Mouse (Mus musculus) R1 (cell line): ENCODE data around the gene Ctsd.

Experiments
- DNase-seq: peaks from one replicate; pipeline ENCODE4 v3.0.0-alpha.2; 2018; ENCODE audit warnings: low read depth, low spot score

Gene Ctsd

DNA sequence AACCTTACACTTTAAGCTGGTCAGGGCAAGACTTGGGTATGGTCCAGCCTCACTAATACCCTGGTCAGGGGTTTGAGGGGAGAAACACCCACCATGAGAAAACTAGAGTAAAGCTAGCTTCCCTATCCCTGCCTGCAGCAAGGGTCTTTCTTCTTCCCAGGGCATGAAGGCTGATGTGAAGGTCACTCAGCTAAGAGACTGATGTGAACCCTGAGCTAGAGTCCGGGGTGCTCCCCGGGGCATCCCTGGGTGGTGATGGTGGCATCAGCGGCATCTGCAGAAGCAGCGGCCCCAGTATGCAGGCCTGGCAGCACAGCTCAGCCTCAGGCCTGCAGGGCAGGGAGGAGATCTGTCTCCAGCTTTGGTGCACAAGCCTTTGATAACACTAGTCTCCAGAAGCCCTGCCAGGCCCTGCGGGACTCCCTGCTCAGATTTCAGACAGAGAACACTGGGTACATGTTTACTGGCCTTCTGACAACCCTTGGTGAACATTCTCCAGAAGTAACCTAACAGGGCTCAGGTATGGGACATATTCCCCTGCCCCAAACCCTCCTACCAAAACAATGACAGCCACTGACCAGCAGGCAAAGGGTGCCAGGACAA is 13.3 kb downstream of the Ctsd start:
- no peak for DNase-seq

DNA sequence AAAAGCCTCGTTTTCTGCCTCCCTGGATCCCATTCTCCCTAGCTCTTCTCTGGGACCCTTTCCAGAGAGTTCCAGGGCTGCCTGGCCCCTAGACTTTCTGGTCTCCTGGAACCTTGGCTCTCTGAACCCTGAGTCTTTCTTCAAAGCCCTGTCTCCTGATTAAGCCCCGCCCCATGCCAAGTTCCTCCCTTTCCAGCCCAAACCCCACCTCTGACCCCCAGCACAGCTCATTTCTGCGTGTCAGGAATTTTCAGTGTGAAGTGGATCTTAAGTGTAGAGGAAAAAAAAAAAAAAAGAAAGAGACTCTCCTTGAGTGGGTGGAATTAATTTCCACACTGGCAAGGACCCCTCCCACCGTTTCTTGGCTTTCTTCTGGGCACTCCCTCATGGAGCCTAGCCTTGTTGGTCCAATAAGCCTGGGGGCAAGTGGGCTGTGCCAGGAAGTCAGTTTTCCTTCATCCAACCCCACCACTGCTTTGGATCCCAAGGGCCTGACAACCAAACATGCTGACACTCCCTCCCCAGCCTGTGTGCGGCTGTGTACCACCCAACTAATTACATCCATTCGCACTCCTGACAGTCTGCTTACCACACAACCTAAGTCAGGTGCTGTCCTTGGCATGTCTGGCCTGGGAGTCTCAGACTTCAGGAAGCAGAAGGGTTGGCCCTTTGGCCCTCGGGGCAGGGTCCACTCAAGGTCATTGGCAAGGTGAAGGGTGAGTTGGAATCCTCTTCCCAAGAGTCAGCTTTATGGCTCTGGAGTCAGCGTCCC is 14.0 kb downstream of the Ctsd start, which contains the start of gene Ifitm10:
Gene Ifitm10 (minus strand): TSS at position 113 of the 772 bp plus-strand sequence.
- peak; percentile 15 for DNase-seq

GRCm38 (mm10) chr7:142373039-142373438 is 14.8 kb downstream of the Ctsd start:
- DNase-seq: no peak

DNA sequence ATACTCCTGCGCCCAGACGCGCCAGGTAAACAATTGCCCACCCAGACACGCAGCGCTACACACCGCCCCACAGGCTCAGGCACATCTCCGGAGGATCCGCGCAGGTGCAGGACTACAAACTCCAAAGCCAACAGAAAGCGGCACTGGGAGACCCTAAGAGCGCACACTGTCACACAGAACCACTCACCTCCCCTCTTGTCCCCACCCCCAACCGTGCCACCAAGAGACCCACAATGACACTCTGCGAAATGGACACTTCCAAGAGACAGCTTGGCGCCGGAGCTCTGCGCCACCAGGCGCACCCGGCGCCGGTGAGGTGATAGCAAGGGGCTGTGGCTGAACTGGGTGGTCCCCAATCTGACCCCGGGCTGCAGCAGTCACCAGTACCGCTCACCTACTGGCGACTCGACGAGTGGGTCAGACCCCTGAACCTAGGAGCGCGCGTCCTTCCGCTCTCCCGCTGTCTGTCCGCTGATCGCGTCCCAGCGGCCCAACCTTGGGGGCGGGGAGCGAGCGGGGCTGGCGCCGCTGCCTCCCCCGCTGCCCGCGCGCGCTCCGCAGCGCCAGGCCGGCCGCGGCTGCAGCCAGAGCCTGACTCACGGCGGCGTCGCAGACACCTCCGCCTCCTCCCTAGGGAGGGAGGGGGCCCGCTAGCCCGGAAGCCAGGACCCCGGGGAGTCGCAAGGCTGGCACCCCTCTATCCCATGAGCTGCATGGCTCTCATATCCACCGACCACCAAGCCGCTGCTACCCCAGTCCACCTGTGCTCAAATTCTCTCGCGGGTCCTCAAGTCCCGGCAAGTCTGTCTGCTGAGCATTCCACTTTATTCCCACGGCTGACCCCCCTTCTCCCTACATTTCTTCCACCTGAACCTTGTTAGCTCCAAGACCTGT is 15.8 kb downstream of the Ctsd start:
- peak; percentile 46 for DNase-seq

DNA sequence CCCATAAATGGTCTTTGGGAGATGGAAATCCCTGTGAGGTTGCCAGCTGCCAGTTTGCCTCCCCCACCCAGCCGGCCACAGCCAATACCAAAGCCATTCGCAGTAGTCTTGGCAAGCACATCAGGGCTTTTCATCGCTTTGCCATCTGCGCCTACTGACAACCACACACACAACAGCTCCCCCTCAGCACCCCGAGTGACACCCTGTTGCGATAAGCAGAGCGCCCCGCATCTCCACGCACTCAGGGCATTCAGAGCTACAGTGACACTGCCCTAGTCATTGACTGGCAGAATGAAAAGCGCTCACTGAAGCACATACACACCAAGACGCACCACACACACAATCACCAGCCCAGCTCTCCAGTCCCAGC is 16.5 kb downstream of the Ctsd start:
- DNase-seq: no peak

GRCm38 (mm10) chr7:142370937-142371336 is 16.9 kb downstream of the Ctsd start:
- no peak for DNase-seq

DNA sequence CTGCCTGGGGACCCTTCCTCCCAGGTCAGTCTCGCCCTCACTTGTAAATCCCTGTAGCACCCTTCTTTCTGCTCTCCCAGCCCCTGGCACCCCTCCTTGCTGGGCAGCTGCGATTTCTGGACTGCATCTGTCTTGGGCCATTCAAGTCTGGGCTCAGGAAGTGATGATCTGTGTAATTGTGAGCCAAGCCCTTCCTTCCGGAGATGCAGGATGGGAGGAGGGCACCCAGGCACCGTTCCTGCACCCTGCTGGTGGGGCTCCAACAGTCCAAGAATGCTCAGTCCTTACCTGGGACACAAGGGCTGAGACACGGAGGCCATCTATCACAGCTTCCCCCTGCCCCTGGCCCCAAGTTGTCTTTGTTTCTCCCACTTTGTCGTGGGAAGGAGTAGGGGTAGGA is 18.0 kb downstream of the Ctsd start:
- no peak for DNase-seq

DNA sequence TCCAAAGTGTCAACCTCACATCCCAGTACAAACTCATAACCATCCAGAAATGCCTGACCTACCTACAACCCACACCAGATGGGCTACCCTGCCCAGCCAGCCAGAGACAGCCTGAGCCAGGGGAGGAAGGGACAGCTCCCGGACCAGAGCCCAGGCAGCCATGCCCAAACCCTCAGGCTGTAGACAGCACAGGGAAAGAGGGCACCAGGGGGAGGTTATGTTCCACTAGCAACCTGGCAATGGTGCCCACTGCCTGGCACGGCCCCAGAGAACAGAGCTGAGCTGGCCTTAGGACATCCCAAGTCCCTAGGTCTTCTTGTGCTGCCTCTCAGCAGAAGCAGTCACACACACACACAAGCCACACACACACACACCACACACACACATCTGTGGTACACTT is 19.0 kb downstream of the Ctsd start:
- no peak for DNase-seq

GRCm38 (mm10) chr7:142363107-142363506 is 24.7 kb downstream of the Ctsd start:
- DNase-seq: no peak

DNA sequence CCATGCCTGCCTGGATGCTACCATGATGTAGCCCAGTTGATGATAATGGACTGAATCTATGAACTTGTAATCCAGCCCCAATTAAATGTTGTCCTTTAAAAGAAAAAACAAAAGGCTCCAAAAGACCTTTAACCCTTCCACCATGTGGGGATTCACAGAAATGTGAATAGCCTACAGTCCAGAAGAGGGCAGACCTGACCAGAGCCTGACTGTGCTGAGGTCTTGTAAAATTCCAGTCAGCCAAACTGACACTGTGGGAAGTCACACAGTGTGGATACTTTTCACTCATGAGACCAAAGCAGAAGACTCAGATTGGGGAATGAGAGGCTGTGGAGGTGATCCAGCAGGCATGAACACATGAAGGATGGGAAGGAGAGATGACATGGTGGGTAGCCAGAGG is 27.1 kb downstream of the Ctsd start:
- no peak for DNase-seq

- no peak for DNase-seq
Measured at GRCm38 (mm10) chr7:142359129-142359528, 28.7 kb downstream of the Ctsd start.

GRCm38 (mm10) chr7:142357566-142357965 is 30.3 kb downstream of the Ctsd start:
- no peak for DNase-seq

DNA sequence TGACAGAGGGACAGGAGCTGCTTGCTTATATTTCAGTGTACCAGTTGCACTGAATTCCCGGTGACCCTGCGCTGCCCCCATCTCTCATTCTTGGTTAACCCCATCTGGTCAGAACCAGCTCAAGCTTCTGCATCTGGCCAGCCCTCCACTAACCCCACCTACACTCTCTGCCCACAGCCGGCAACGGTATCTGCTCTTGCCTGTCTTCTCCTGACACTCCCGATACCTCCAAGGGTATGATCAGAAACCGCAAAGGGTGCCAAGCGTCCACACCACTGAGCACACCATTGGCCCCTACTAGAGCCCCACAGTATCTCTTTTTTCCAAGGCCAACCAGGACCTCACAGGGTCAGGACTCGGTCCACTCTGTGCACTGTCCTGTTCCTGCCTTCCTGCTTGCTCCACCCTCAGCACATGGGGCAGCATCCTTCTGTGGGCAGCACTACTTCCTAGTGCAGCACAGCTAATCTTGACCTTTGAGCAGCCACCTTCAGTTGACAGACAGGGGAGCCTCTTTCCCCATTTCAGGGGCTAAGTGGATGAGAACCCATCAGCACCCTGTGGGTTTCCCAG is 33.1 kb downstream of the Ctsd start:
- no peak for DNase-seq

DNA sequence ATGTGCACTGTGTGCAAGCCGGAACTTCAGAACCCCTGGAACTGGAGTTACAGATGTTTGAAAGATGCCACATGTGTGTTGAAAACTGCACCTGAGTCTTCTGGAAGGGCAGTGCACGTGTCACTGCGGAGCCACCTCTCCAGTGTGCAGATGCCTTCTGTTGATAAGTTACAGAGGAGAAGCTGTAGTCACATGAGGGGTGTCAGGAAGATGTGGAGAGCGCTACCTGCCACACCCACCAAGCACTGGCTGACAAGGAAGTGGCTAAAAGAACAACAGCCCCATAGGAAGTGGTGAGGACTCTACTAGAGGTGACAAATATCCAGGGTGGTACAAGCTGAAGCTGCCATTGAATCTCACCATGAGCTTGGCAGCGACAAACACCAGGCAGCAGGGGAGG is 34.0 kb downstream of the Ctsd start:
- no peak for DNase-seq

- no peak for DNase-seq
Measured at GRCm38 (mm10) chr7:142351569-142351968, 36.3 kb downstream of the Ctsd start.

GRCm38 (mm10) chr7:142349308-142349961 is 38.4 kb downstream of the Ctsd start:
- no peak for DNase-seq

GRCm38 (mm10) chr7:142347542-142347941 is 40.3 kb downstream of the Ctsd start:
- DNase-seq: no peak

DNA sequence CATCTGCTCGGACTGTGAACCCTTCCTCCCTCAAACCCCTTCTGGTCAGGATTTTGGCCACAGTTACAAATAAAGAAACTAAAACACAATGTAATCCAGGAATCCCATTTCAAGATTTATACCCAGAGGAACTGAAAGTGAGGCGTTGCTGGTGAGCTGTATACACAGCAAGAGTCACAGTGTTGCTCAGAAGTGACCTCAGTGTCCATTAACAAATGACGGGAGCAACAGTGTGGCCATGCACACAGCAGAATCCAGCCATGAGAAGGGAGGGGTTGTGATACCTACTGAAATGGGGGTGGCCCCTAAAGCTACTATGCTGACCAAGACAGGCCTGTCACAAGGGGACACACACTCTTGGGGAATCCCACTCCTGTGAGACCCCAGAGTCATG is 45.6 kb downstream of the Ctsd start:
- no peak for DNase-seq

DNA sequence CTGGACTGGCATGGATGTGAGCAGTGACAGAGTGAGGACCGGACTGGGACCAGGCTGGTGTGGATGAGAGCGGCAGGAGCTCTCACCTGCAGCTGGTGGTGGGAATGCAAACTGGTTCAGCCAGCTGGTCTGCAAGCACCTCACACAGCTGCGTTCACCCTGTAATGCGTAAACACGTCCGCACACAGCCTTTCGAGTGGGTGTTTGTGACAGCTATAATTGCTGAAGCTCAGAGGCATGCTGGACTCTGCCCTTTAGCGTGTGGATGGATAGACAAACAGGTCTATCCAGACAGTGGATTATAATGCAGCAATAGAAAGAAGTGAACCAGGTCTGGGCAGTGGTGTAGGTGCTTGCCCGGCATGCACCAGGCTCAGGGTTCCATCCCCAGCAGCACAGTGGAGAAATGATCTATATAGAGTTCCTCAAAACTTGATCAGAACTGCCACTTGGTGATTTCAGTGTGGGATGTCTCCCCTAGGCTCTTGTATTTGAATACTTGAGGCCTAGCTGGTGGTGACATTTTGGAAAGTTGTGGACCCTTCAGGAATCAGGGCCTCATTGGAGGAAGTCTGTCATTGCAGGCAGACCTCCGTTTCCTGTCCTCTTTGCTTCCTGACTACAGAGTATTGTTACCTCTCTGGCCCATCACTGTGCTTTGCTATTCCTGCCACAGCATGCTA is 46.1 kb downstream of the Ctsd start:
- no peak for DNase-seq

- no peak for DNase-seq
Measured at GRCm38 (mm10) chr7:142340269-142340970, 47.4 kb downstream of the Ctsd start.
